Mouse (Mus musculus): Measurements from ENCODE around the gene Nans.

DNA sequence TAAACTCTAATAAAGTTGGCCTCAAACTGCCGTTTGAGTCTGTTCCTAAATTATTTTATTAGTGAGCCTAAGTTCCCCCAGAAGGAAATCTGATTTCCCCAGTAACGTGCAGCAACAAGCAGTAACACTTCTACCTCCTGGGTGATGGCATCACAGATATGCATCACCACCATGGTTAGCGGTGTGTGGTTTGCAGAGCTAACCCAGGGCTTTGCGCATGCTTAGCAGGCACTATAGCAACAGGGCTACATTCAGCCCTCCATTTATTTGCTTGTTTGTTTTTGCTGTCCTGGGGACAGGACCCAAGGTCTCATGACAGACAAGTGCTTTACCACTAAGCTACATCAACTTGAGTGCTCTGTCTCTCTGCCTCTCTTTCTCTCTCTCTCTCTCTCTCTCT is 46.5 kb upstream of the Nans start:
- TF ChIP-seq GATA1 (IDR thresholded peaks at IDR 0.05; ENCODE audit: borderline replicate concordance, low read length) (no peak), FLI1 (IDR thresholded peaks at IDR 0.05; ENCODE audit: low read length) (no peak)
